Mouse (Mus musculus) E14TG2a.4 (cell line): ENCODE data around the gene Spaar.

ENCODE experiments used
- CTCF ChIP-seq: conservative IDR thresholded peaks from 2 replicates; pipeline ENCODE4 v1.5.1; 2014; ENCODE audit warnings: low read length
- POU5F1 ChIP-seq: IDR thresholded peaks from 2 replicates; pipeline ENCODE4 v1.6.1; 2014; ENCODE audit warnings: low read length, borderline replicate concordance

DNA sequence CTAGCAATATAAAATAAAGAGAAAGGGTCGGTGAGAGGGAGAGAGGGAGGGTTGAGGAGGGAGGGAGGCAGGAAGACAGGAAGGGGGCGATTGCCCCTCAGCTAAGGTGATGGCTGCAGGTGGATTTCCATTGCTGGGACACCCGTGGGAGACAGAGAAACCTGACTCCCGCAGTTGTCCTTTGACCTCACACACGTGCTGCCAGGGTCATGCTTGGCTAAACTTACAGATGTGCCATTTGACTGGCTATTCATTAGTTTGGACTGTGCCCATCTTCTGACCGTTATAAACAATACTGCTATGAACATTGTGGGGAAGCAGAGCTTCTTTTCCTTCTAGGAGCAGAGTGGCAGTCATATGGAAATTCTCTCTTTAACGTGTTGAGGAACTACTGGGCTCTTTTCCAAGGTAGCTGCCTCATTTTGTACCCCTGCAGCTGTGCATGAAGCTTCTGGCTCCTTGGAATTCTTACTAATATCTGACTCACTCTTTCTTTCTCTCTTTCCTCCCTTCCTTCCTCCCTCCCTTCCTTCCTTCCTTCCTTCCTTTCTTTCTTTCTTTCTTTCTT is 16.1 kb upstream of the Spaar start:
- no peak for TF ChIP-seq CTCF
- no peak for TF ChIP-seq POU5F1
